Mouse (Mus musculus) liver, embryonic 14.5 days (tissue): ENCODE measurements around the gene Spata13. TPM values are rescaled to one million over a fixed set of nuclear protein-coding genes. Genes with fewer than 3 reads are reported as not detected.

Experiments used
- ATAC-seq: fragments of 200-750 bp; cut with Nextera tagmentation; 2 replicates; pipeline ENCODE4 v1.8.0; 2017; ENCODE audit warnings: moderate number of reproducible peaks, mild to moderate bottlenecking, moderate library complexity; ENCODE audit not compliant: insufficient read depth
- DNase-seq, 3 experiments: peaks; one replicate each; pipeline ENCODE4 v3.0.0-alpha.2; 2012 to 2013; ENCODE audit warnings: low read depth in 3 of 3, low spot score in 3 of 3
- H3K27ac ChIP-seq: fragments of 300-500 bp; sonication (generic); 2 replicates; pipeline ENCODE4 v1.5.1; 2014; ENCODE audit warnings: moderate library complexity, mild to moderate bottlenecking, control low read depth, inconsistent platforms
- H3K27me3 ChIP-seq: fragments of 300-500 bp; sonication (generic); 2 replicates; pipeline ENCODE4 v1.6.1; 2014; ENCODE audit warnings: mild to moderate bottlenecking, low read length, moderate library complexity; ENCODE audit not compliant: control insufficient read depth, insufficient read depth
- H3K36me3 ChIP-seq: fragments of 300-500 bp; sonication (generic); replicated peaks from 2 replicates; pipeline ENCODE4 v1.6.1; 2014; ENCODE audit warnings: low read depth; ENCODE audit not compliant: control insufficient read depth, insufficient read depth
- H3K4me1 ChIP-seq, 2 experiments: fragments of 200-500 bp in 1 of 2; fragments of 300-500 bp in 1 of 2; sonication (generic) in 1 of 2; replicated peaks; 2 replicates each; pipeline ENCODE4 v1.6.1; 2012 to 2014; ENCODE audit warnings: antibody characterized with exemption in 1 of 2, inconsistent platforms in 1 of 2, low read length in 1 of 2; ENCODE audit not compliant: control insufficient read depth in 2 of 2, insufficient read depth in 2 of 2
- H3K4me2 ChIP-seq: fragments of 300-500 bp; sonication (generic); 2 replicates; pipeline ENCODE4 v1.6.1; 2014; ENCODE audit warnings: low read depth, mild to moderate bottlenecking, control low read depth, moderate library complexity
- H3K4me3 ChIP-seq, 2 experiments: fragments of 200-500 bp in 1 of 2; fragments of 300-500 bp in 1 of 2; sonication (generic) in 1 of 2; 2 replicates each; pipeline ENCODE4 v1.5.1; 2012 to 2014; ENCODE audit warnings: low read depth in 2 of 2, low read length in 2 of 2, mild to moderate bottlenecking in 2 of 2, control low read depth in 1 of 2, inconsistent platforms in 1 of 2, moderate library complexity in 1 of 2; ENCODE audit not compliant: insufficient read depth in 1 of 2
- H3K9ac ChIP-seq: fragments of 300-500 bp; sonication (generic); replicated peaks from 2 replicates; pipeline ENCODE4 v1.6.1; 2014; ENCODE audit warnings: mild to moderate bottlenecking, control low read depth, moderate library complexity
- H3K9me3 ChIP-seq: fragments of 300-500 bp; sonication (generic); 2 replicates; pipeline ENCODE4 v1.6.1; 2016; ENCODE audit warnings: low read length, mixed read lengths; ENCODE audit not compliant: control insufficient read depth
- CTCF ChIP-seq: IDR thresholded peaks from 2 replicates; pipeline ENCODE4 v1.5.1; 2016; ENCODE audit warnings: antibody characterized with exemption, low read depth, control low read depth
- EP300 ChIP-seq: IDR thresholded peaks from 2 replicates; pipeline ENCODE4 v1.6.1; 2016; ENCODE audit warnings: antibody characterized with exemption, low read depth
- WGBS: fragments of 180-500 bp; shearing (Covaris S2); extraction: QIAGEN DNeasy Blood & Tissue Kit; methylation state at CpG from one replicate; pipeline ENCODE4 v1.1.7; 2014; ENCODE audit not compliant: insufficient replicate concordance; 5-methylcytosine and 5-hydroxymethylcytosine counted together
- polyA plus RNA-seq, 2 experiments: library from polyadenylated mRNA; depleted of rRNA in 1 of 2; stranded (reverse) in 1 of 2; unstranded in 1 of 2; fragments of >200 nt; fragmentation: Nextera tagmentation in 1 of 2; extraction: Ambion mirVana in 1 of 2; gene quantifications; 2 replicates each; pipeline versions ENCODE4 v1.2.1 to v1.2.3; 2012 to 2014

Spata13 gene
- polyA plus RNA-seq, 2 experiments: 5.5 to 14.1 TPM

DNA sequence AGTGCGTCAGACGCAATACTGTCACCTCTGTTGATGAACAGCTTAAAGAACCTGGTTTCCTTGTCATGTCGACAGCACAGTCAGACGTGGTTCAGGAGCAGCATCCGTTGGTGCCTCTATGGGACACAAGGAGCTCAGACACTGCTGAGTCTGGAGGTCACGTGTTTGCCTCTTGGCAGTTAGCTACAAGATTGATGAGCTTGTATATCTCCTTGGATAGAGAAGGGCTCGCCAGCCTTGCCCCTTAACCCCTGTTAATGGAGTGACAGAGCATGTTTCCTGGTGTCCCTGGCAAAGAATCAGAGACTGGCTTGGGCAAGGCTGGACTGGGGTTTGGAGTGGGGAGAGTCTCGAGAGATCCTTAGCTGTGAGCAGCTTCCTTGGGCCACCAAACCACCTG lies 4.4 kb downstream of the Spata13 start:
- H3K4me2 ChIP-seq: no peak overlapping the region
- H3K9me3 ChIP-seq: no peaks in the 10 kb centered on the region
- peaks cover 26 to 49% of the 10 kb centered on the region in 2 experiments for H3K4me1 ChIP-seq
- DNase-seq (no peak), ATAC-seq (no peak)
- WGBS: 71% methylated on average over 8 of the region's 8 CpGs
- H3K4me3 ChIP-seq: no peak overlapping the region
- no peak overlapping the region for H3K27ac ChIP-seq
- no peaks in the 10 kb centered on the region; the same call in none of the 2 replicates for H3K36me3 ChIP-seq
- H3K27me3 ChIP-seq: peaks cover 2% of the 10 kb centered on the region
- no peak overlapping the region for H3K9ac ChIP-seq
- TF ChIP-seq CTCF (no peak), EP300 (no peak)

DNA sequence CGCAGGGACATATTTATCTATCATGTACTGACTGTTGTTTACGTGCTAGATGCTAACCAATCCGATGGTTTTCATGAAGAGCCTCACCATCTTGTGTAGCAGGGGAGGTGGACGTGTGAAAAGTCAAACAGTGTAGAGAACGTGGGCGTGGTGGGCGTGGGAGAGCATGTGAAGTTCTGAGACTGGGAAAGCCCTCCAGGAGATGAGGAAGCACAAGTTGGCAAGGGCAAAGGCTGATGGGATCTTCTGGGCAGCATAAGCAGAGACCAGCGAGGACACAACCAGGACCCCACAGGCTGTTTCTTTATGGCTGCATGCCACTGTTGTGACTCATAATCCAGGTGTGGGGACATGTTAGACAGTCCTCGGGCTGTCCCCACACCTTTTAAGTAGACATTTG lies 5.4 kb downstream of the Spata13 start:
- no peak for DNase-seq
- H3K36me3 ChIP-seq: no peaks in the 10 kb centered on the region; the same call in none of the 2 replicates
- WGBS: 66% methylated on average over 9 of the region's 9 CpGs
- no peak overlapping the region; the same call in 1 of the 2 replicates for H3K27ac ChIP-seq
- ATAC-seq: no peak
- H3K4me2 ChIP-seq: peak overlapping the region; percentile 25
- TF ChIP-seq CTCF (no peak), EP300 (no peak)
- H3K4me3 ChIP-seq: no peak overlapping the region
- no peaks in the 10 kb centered on the region for H3K27me3 ChIP-seq
- H3K9me3 ChIP-seq: no peaks in the 10 kb centered on the region
- H3K4me1 ChIP-seq: peaks cover 26 to 45% of the 10 kb centered on the region in 2 experiments
- no peak overlapping the region for H3K9ac ChIP-seq

- Histone ChIP-seq H3K27ac (no peak overlapping the region), H3K4me2 (no peak overlapping the region), H3K9me3 (no peaks in the 10 kb centered on the region), H3K36me3 (no peaks in the 10 kb centered on the region; the same call in none of the 2 replicates), H3K4me1 (peaks cover 23 to 43% of the 10 kb centered on the region in 2 experiments), H3K4me3 (no peak overlapping the region), H3K27me3 (no peaks in the 10 kb centered on the region), H3K9ac (no peak overlapping the region)
- no peak for ATAC-seq
- WGBS: 86% methylated on average over 6 of the region's 6 CpGs
- TF ChIP-seq EP300 (no peak), CTCF (no peak)
- no peak for DNase-seq
These were observed 7.3 kb downstream of the Spata13 start for GRCm38 (mm10) chr14:60641120-60641519.

DNA sequence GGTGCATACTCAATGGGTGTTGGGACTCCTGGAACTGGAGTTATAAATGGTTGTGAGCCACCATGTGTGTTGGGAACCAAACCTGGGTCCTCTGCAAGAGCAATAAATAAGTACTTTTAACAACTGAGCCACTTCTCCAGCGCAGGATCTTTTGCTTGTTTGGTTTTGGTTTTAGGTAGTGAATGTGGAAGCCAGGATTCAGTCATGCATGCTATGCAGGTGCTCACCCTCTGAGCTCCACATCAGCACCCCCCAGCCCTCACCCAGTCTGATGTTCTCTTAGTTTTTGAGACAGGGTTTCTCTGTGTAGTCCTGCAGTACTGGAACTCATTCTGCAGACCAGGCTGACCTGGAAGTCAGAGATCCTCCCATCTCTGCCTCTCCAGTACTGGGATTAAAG lies 8.3 kb downstream of the Spata13 start:
- H3K9ac ChIP-seq: no peak overlapping the region
- no peak overlapping the region for H3K4me3 ChIP-seq
- no peaks in the 10 kb centered on the region; the same call in none of the 2 replicates for H3K36me3 ChIP-seq
- H3K9me3 ChIP-seq: no peaks in the 10 kb centered on the region
- H3K27me3 ChIP-seq: no peaks in the 10 kb centered on the region
- DNase-seq (no peak), ATAC-seq (no peak)
- 83% methylated on average over 1 of the region's 1 CpGs for WGBS
- no peak overlapping the region for H3K4me2 ChIP-seq
- H3K27ac ChIP-seq: no peak overlapping the region
- H3K4me1 ChIP-seq: peaks cover 16 to 33% of the 10 kb centered on the region in 2 experiments
- TF ChIP-seq CTCF (no peak), EP300 (no peak)

DNA sequence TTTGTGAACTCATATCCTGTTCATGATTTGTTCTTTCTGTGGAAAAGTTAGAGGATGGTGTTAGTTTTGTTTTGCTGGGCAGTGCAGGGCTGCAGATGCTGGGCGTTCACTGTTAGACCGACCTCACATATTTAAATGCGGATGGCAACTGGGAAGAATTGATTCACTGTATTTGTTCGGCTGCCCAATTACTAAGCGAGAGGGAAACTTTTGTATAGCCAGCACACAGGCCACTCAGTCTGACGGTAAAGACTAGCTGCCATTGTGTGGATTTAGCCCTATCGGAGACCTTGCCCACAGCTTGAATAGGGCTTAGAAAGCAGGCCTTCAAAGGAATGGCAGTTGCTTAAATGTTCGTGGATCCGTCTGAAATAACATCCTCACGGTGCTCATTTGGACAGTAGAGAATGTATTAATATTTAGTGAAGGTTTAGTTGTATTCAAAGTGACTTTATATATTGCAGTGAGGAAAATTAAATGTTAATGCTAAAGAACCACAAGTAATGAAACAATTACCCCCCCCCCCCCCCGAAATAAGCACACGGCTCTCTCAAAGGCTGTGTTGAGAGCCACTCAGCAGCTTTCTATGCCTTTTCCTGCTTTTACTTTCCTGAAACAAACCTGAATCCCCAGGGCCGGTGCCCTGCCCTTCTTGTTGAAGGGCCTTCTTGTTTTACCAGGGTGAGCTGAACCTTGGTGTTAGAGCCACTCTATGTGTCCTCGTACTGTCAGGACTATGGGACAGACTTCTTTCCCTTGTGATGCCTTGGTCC lies 9.5 kb downstream of the Spata13 start:
- H3K9ac ChIP-seq: no peak overlapping the region
- ATAC-seq (no peak), DNase-seq (no peak)
- no peaks in the 10 kb centered on the region for H3K9me3 ChIP-seq
- 88% methylated on average over 14 of the region's 14 CpGs for WGBS
- peaks cover 16 to 26% of the 10 kb centered on the region in 2 experiments for H3K4me1 ChIP-seq
- H3K27ac ChIP-seq: no peak overlapping the region
- no peak for TF ChIP-seq CTCF
- no peak for TF ChIP-seq EP300
- no peaks in the 10 kb centered on the region for H3K27me3 ChIP-seq
- H3K4me2 ChIP-seq: no peak overlapping the region
- no peaks in the 10 kb centered on the region; the same call in none of the 2 replicates for H3K36me3 ChIP-seq
- no peak overlapping the region for H3K4me3 ChIP-seq
